In genomic region chr11:78717655-78718054, GRCm38 (mm10) we compare ENCODE assay signal across 19 mouse cellular contexts.
"Had no signal": no experiment of that assay in that cellular context is flagged by ENCODE, and none has a peak within 500 bp of the region (broad histone marks: within the 10 kb centered on the region; RNA-seq: fewer than 3 reads in every experiment).

No protein-coding gene starts in this region.

- H3K4me3 ChIP-seq: liver, embryonic 13.5 days; liver, embryonic 15.5 days; lung, embryonic 15.5 days; megakaryocyte, embryonic 14.5 days; midbrain, embryonic 12.5 days; midbrain, embryonic 15.5 days; neural tube, embryonic 12.5 days; stomach, embryonic 15.5 days had no signal

- H3K4me2 ChIP-seq: liver, embryonic 13.5 days; liver, embryonic 15.5 days; lung, embryonic 15.5 days; midbrain, embryonic 12.5 days; midbrain, embryonic 15.5 days; neural tube, embryonic 12.5 days; stomach, embryonic 15.5 days had no signal

- H3K9ac ChIP-seq: liver, embryonic 13.5 days; liver, embryonic 15.5 days; liver, postnatal 0 days; lung, embryonic 15.5 days; midbrain, embryonic 12.5 days; midbrain, embryonic 15.5 days; neural tube, embryonic 12.5 days; stomach, embryonic 15.5 days had no signal

- H3K36me3 ChIP-seq: liver, embryonic 13.5 days; liver, embryonic 15.5 days; lung, embryonic 15.5 days; midbrain, embryonic 12.5 days; midbrain, embryonic 15.5 days; neural tube, embryonic 12.5 days; stomach, embryonic 15.5 days had no signal

- H3K27ac ChIP-seq: liver, embryonic 13.5 days; liver, embryonic 15.5 days; lung, embryonic 15.5 days; macrophage; midbrain, embryonic 12.5 days; midbrain, embryonic 15.5 days; neural tube, embryonic 12.5 days; stomach, embryonic 15.5 days; stomach, postnatal 0 days had no signal

- H3K4me1 ChIP-seq: liver, embryonic 13.5 days; liver, embryonic 15.5 days; megakaryocyte, embryonic 14.5 days; midbrain, embryonic 12.5 days; midbrain, embryonic 15.5 days; neural tube, embryonic 12.5 days; stomach, embryonic 15.5 days had no signal

- H3K27me3 ChIP-seq: liver, embryonic 13.5 days; liver, embryonic 15.5 days; lung, embryonic 15.5 days; midbrain, embryonic 12.5 days; midbrain, embryonic 15.5 days; neural tube, embryonic 12.5 days; stomach, embryonic 15.5 days had no signal

- ATAC-seq: liver, postnatal 0 days; lung, postnatal 0 days; midbrain, embryonic 15.5 days had no signal

- H3K9me3 ChIP-seq: liver, embryonic 13.5 days; liver, embryonic 15.5 days; lung, embryonic 15.5 days; megakaryocyte, embryonic 14.5 days; midbrain, embryonic 12.5 days; midbrain, embryonic 15.5 days; neural tube, embryonic 12.5 days; stomach, embryonic 15.5 days had no signal

- DNase-seq: liver, embryonic 13.5 days; liver, postnatal 0 days; lung, adult 2 months; lung, postnatal 14 days; lung, postnatal 36 days; right cerebral cortex, postnatal 14 days; thymus, adult 2 months; thymus, postnatal 25 days; thymus, postnatal 4 days had no signal
